Mouse (Mus musculus): Measurements from ENCODE around the gene Dram1. TPM values are rescaled to one million over a fixed set of nuclear protein-coding genes. Genes with fewer than 3 reads are reported as not detected.

Gene Dram1
- polyA plus RNA-seq, 1 experiment from 2014 or later: 0.49 TPM

Other genes with a start within 250 kb of the Dram1 start
- gene Parpbp, start 232.1 kb downstream of the Dram1 start, polyA plus RNA-seq (2014; fragmentation: Nextera tagmentation; extraction: Ambion mirVana): 15.8 and 16.4 TPM in 2 replicates
- 102 and 110 TPM in 2 replicates for gene Nup37, start 232.1 kb downstream of the Dram1 start, polyA plus RNA-seq (2014; fragmentation: Nextera tagmentation; extraction: Ambion mirVana)
- 38.7 and 46.2 TPM in 2 replicates for gene Washc3, start 178.0 kb downstream of the Dram1 start, polyA plus RNA-seq (2014; fragmentation: Nextera tagmentation; extraction: Ambion mirVana)
- 11.8 and 12.8 TPM in 2 replicates for gene Gnptab, start 52 bp upstream of the Dram1 start, polyA plus RNA-seq (2014; fragmentation: Nextera tagmentation; extraction: Ambion mirVana)
- 0.37 and 0.45 TPM in 2 replicates for gene Sycp3, start 80.5 kb upstream of the Dram1 start, polyA plus RNA-seq (2014; fragmentation: Nextera tagmentation; extraction: Ambion mirVana)
- gene Chpt1, start 125.0 kb upstream of the Dram1 start, polyA plus RNA-seq (2014; fragmentation: Nextera tagmentation; extraction: Ambion mirVana): 20.5 and 23.9 TPM in 2 replicates
- 0.19 and 0.40 TPM in 2 replicates for gene Mybpc1, start 226.1 kb upstream of the Dram1 start, polyA plus RNA-seq (2014; fragmentation: Nextera tagmentation; extraction: Ambion mirVana)